Mouse (Mus musculus) ES-Bruce4 (cell line): ENCODE results near the gene Trim80.

ENCODE experiments used
- CTCF ChIP-seq: IDR thresholded peaks from one replicate; pipeline ENCODE4 v1.8.1; 2011; ENCODE audit warnings: low read depth, low read length
- EP300 ChIP-seq: IDR thresholded peaks from 2 replicates; pipeline ENCODE4 v1.6.1; 2011; ENCODE audit warnings: low read depth, low read length; ENCODE audit not compliant: insufficient read depth
- POLR2A ChIP-seq: IDR thresholded peaks from one replicate; pipeline ENCODE4 v1.8.1; 2011; ENCODE audit warnings: low read length; ENCODE audit not compliant: insufficient read depth

GRCm38 (mm10) chr11:115478296-115478938 is 38.1 kb downstream of the Trim80 start:
- TF ChIP-seq POLR2A (no peak), CTCF (no peak), EP300 (no peak)
